Mouse (Mus musculus): ENCODE data around the gene Kif1b. TPM values are rescaled to one million over a fixed set of nuclear protein-coding genes. Genes with fewer than 3 reads are reported as not detected.
A peak's percentile ranks its signal among the peaks of the same experiment; 100 is the strongest.

Gene Kif1b
- 147 and 154 TPM in 2 replicates for polyA plus RNA-seq (2015; fragmentation: Nextera tagmentation; extraction: Ambion mirVana)

DNA sequence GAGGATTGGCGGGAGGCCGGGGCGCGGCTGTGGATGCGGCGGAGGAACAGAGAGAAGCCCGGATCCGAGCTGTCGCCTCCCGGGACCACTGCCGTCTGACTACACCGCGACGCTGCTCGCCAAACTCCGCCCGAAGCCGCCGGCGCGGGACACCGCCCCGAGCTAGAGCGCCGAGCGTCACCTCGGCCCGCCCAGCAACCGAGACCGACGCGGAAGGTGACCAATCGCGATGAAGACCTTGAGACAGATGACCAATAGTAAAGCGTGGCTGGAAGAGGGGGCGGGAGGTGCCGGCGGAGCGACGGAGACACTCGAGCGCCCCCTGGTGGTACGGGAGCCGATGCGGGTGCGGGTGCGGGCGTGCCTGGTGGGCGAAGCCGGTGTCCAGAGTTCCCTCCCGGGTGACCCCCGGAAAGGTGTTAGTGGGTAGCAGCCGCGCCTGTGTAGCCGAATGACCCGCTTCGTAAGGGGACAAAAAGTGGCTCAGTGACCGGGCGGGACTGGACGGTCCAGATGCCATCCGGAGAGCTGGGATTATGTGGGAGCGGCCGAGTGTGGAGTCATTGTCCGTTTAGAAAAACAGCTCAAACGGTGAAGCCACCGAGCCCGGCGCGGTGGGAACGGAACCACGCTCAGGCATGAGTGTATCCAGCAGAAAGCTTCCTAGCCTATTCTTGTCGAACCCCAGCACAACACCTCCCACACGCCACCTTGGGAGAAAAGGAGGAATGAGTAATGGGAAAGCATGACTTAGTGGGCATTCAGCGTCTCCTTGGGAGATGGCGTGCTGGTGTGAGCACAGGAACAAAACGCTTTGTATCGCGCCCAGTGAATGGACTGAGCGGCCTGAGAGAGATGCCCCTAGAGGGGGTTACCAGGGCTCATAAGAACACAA lies at the start of gene Kif1b:
Gene Kif1b (minus strand): TSS at position 98 of the 895 bp plus-strand sequence.
- Histone ChIP-seq H3K4me3 (peak within 1 kb of the TSS; percentile 95), H3K4me2 (peak within 1 kb of the TSS; percentile 71), H3K9ac (peak within 1 kb of the TSS; percentile 89), H3K36me3 (replicated peaks) (no peaks in the 10 kb centered on the region), H3K9me3 (no peaks in the 10 kb centered on the region), H3K27ac (peak within 1 kb of the TSS; percentile 98), H3K4me1 (peaks cover 42% of the 10 kb centered on the region), H3K27me3 (replicated peaks) (no peaks in the 10 kb centered on the region)
- ATAC-seq (replicated peaks): peak; percentile 97
- WGBS: under 1% methylated on average over 75 of the region's 79 CpGs

DNA sequence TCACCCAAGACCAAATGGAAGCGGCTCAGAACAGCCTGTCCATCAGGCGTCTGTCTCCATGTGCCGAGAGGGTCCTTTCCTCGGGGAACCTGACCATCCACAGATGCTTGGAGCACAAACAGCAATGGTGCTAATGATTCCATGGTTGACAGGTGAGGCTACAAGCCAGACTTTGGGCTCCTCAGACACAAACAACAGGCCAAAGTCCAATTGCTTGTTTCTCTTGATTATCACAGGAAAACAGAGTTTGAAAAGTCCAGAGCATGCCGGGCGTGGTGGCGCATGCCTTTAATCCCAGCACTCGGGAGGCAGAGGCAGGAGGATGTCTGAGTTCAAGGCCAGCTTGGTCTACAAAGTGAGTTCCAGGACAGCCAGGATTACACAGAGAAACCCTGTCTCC lies 47.2 kb upstream of the Kif1b start:
- H3K36me3 ChIP-seq (replicated peaks): peaks cover 72% of the 10 kb centered on the region
- ATAC-seq (replicated peaks): no peak
- 97% methylated on average over 8 of the region's 8 CpGs for WGBS

DNA sequence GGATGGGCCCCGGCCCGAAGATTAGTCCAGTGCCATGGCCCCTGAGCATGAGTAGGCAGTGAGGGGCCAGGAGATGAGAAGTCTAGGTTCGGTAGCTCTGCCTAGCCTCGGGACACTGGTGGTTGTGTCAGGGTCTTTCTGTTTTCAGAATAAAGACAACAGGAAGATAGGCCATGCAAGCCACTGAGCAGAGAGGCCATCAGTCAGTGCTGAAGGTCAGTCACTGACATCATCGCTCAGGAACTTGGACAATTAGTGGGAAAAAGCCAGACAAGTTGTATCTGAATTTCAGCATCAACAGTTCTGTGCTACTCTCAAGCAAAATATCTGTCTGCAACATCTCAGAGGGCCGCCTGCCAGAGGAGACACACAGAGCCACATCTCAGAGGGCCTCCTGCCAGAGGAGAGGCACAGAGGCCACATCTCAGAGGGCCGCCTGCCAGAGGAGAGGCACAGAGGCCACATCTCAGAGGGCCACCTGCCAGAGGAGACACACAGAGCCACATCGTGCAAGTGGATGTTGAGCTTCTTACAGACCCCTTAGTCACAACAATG lies 44.2 kb upstream of the Kif1b start:
- Histone ChIP-seq H3K36me3 (replicated peaks) (peaks cover 63% of the 10 kb centered on the region), H3K9me3 (no peaks in the 10 kb centered on the region), H3K4me2 (no peak overlapping the region), H3K4me1 (no peaks in the 10 kb centered on the region), H3K4me3 (no peak overlapping the region), H3K27ac (no peak overlapping the region), H3K9ac (no peak overlapping the region), H3K27me3 (replicated peaks) (no peaks in the 10 kb centered on the region)
- no peak for ATAC-seq (replicated peaks)
- 91% methylated on average over 8 of the region's 8 CpGs for whole genome bisulfite sequencing

More for the DNA sequence above, 47.2 kb upstream of the Kif1b start:
- Histone ChIP-seq H3K4me2 (no peak overlapping the region), H3K4me1 (no peaks in the 10 kb centered on the region), H3K27ac (no peak overlapping the region), H3K9me3 (no peaks in the 10 kb centered on the region), H3K27me3 (replicated peaks) (no peaks in the 10 kb centered on the region), H3K4me3 (no peak overlapping the region), H3K9ac (no peak overlapping the region)

DNA sequence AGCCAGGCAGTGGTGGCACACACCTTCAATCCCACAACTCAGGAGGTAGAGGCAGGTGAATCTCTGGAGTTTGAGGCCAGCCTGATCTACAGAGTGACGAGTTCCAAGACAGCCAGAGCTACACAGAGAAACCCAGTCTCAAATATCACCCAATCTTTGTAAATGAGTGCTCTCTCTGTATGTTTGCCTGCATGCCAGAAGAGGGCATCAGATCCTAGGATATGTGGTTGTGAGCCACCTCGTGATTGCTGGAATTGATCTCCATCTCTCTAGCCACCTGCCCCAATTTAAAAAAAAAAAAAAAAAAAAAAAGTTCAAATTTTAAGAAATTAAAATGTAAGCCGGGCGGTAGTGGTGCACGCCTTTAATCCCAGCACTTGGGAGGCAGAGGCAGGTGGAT lies 41.5 kb upstream of the Kif1b start:
- H3K27me3 ChIP-seq (replicated peaks): no peaks in the 10 kb centered on the region
- H3K27ac ChIP-seq: no peak overlapping the region
- H3K4me1 ChIP-seq: no peaks in the 10 kb centered on the region
- WGBS: 73% methylated on average over 5 of the region's 5 CpGs
- H3K9me3 ChIP-seq: no peaks in the 10 kb centered on the region
- ATAC-seq (replicated peaks): no peak
- peaks cover 47% of the 10 kb centered on the region for H3K36me3 ChIP-seq (replicated peaks)
- no peak overlapping the region for H3K4me3 ChIP-seq
- no peak overlapping the region for H3K4me2 ChIP-seq
- no peak overlapping the region for H3K9ac ChIP-seq

DNA sequence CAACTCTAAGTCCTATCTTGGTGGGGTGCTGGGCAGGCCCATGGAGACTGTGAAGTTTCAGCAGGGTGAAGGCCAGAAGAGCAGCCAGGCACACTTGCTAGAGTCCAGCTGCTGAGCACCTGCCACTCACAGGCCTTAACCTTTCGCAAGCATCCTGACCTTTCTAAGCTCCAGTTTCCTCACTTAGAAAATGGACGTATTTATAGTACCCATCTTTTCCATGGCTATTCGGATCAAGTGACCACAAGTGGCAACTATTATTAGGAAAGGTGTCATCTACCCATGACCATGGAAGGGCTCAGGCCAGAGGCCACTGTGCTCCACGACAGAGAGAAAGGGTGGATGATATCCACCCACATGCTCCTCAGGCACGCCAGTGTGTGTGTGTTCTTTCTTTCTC lies 38.4 kb upstream of the Kif1b start:
- H3K9ac ChIP-seq: no peak overlapping the region
- peaks cover 37% of the 10 kb centered on the region for H3K36me3 ChIP-seq (replicated peaks)
- ATAC-seq (replicated peaks): no peak
- no peak overlapping the region for H3K4me3 ChIP-seq
- no peaks in the 10 kb centered on the region for H3K9me3 ChIP-seq
- H3K4me2 ChIP-seq: no peak overlapping the region
- H3K27me3 ChIP-seq (replicated peaks): no peaks in the 10 kb centered on the region
- 86% methylated on average over 5 of the region's 5 CpGs for WGBS
- H3K27ac ChIP-seq: no peak overlapping the region
- no peaks in the 10 kb centered on the region for H3K4me1 ChIP-seq

DNA sequence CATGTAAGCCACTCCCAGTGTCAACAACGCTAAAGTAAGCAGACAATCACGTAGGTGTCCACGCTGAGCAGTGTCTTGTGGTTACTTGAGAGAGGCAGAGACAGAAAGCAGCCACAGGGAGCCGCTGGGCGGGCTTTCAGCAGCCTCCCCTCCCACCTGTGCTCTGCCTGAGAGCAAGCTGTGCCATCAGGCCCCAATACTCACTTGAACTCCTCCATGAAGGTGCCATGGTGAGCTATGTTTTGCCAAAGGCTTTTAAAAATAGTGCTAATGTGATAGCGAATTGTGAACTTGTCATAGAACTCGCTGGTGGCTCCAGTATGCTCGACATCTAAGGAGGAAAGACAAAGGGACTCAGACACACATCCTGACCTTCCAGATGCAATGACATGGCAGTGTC lies 36.8 kb upstream of the Kif1b start:
- H3K36me3 ChIP-seq (replicated peaks): peaks cover 37% of the 10 kb centered on the region
- ATAC-seq (replicated peaks): no peak
- 87% methylated on average over 8 of the region's 8 CpGs for WGBS
- no peak overlapping the region for H3K27ac ChIP-seq
- no peaks in the 10 kb centered on the region for H3K9me3 ChIP-seq
- no peak overlapping the region for H3K9ac ChIP-seq
- H3K27me3 ChIP-seq (replicated peaks): no peaks in the 10 kb centered on the region
- H3K4me3 ChIP-seq: no peak overlapping the region
- no peaks in the 10 kb centered on the region for H3K4me1 ChIP-seq
- H3K4me2 ChIP-seq: no peak overlapping the region

DNA sequence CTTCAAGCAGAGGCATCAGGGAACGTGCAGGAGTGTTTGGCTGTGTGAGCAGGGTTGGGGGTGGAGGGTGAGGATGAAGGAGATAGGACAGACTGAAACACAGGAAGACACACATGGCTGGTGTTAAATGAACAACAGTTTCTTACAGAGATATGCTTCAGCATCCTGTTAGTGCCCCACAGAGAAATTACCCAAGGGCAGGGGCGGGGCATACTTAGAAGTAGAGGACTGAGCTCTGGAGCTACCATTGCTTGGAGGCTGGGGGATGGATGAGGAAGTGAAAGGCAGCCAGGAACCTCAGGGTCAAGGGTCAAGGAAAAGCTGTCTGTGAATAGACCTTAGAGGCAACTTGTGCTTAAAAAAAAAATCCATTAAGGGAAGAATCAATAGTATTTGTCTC lies 33.2 kb upstream of the Kif1b start:
- 74% methylated on average over 2 of the region's 2 CpGs for WGBS
- H3K9ac ChIP-seq: no peak overlapping the region
- H3K36me3 ChIP-seq (replicated peaks): peaks cover 27% of the 10 kb centered on the region; the same call in 1 of the 2 replicates
- ATAC-seq (replicated peaks): no peak
- H3K9me3 ChIP-seq: no peaks in the 10 kb centered on the region
- no peak overlapping the region for H3K27ac ChIP-seq
- H3K4me2 ChIP-seq: no peak overlapping the region
- no peak overlapping the region for H3K4me3 ChIP-seq
- H3K27me3 ChIP-seq (replicated peaks): no peaks in the 10 kb centered on the region
- H3K4me1 ChIP-seq: no peaks in the 10 kb centered on the region

DNA sequence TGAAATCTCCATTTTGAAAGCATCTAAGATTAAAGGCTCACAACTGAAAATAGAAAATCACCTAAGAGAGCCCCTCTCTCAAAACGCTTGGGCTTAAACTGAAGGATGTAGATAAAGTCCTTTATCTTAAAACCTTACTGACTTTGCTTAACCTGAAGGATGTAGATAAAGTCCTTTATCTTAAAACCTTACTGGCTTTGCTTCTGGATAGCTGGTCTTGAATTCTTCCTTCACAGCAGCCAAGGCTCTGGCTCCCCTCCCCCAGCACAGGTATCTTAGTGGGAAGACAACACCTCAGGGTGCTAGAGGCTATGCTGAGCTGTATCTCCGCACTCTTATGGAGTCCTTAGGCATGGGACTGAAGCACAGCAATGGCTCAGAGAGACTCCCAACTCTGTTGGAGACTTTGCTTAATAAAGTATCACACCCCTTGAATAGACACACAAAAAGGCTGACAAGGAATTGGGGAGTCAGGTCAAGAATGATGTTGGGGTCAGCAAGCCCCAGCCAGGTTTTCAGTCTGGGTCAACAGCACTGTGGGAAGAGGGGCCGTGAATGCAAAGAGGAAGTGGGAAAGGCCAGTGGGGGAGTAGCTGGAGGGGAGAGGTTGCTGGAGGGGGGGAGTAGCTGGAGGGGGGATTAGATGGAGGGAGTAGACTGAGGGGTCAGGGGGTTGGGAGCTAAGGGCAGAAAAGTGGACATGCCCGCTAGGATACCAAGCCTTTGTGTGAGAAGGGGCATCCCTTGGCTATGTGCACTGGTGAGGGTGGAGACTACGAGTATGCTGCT lies 32.1 kb upstream of the Kif1b start:
- WGBS: 69% methylated on average over 5 of the region's 5 CpGs
- Histone ChIP-seq H3K9me3 (no peaks in the 10 kb centered on the region), H3K36me3 (replicated peaks) (peaks cover 27% of the 10 kb centered on the region; the same call in 1 of the 2 replicates), H3K27ac (no peak overlapping the region), H3K4me2 (no peak overlapping the region), H3K9ac (no peak overlapping the region), H3K4me1 (no peaks in the 10 kb centered on the region), H3K4me3 (no peak overlapping the region), H3K27me3 (replicated peaks) (no peaks in the 10 kb centered on the region)
- ATAC-seq (replicated peaks): no peak

DNA sequence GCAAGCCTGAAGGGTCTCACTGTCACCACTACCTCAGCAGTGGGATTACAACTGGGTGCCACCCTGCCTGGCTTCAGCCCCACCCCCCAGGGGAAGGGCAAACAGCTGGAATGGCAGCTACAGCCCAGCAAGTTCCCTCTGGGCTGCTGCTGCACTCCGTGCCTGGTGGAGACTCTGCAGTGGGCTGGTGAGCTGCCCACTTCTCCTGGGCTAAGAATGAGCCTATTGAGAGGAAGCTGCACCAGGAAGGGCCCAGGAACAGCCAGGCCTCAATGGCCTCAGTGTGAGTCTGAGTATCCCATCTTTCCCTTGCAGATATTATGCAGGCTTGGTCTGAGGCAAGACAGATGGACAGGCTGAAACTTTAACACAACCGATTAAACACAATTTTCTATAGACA lies 30.6 kb upstream of the Kif1b start:
- 88% methylated on average over 2 of the region's 2 CpGs for WGBS
- ATAC-seq (replicated peaks): no peak

DNA sequence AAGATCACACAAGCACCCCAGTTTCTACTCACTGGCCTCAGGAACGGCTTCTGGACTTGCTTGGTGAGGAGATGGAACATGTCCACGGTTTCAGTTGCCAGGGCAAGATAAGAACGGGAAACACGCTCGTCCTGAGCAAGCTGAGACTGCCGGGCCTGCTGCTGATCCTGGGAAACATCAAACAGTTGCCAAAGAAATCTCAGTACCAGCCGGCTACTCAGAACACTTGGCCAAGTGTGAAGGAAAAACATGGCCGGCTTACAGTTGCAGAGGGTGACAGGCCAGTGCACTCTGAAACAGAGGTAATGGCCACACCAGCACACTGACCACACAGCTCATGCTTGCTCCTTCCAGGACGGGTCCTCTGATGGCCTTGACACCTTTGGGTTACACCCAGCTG lies 29.9 kb upstream of the Kif1b start:
- Histone ChIP-seq H3K36me3 (replicated peaks) (peaks cover 23% of the 10 kb centered on the region; the same call in 1 of the 2 replicates), H3K4me3 (no peak overlapping the region), H3K27ac (no peak overlapping the region), H3K9ac (no peak overlapping the region), H3K4me2 (no peak overlapping the region), H3K4me1 (no peaks in the 10 kb centered on the region), H3K9me3 (no peaks in the 10 kb centered on the region), H3K27me3 (replicated peaks) (no peaks in the 10 kb centered on the region)
- WGBS: 91% methylated on average over 9 of the region's 9 CpGs
- ATAC-seq (replicated peaks): no peak

More for the DNA sequence above, 30.6 kb upstream of the Kif1b start:
- Histone ChIP-seq H3K27ac (no peak overlapping the region), H3K36me3 (replicated peaks) (peaks cover 27% of the 10 kb centered on the region; the same call in 1 of the 2 replicates), H3K9ac (no peak overlapping the region), H3K4me3 (no peak overlapping the region), H3K4me1 (no peaks in the 10 kb centered on the region), H3K4me2 (no peak overlapping the region), H3K9me3 (no peaks in the 10 kb centered on the region), H3K27me3 (replicated peaks) (no peaks in the 10 kb centered on the region)

DNA sequence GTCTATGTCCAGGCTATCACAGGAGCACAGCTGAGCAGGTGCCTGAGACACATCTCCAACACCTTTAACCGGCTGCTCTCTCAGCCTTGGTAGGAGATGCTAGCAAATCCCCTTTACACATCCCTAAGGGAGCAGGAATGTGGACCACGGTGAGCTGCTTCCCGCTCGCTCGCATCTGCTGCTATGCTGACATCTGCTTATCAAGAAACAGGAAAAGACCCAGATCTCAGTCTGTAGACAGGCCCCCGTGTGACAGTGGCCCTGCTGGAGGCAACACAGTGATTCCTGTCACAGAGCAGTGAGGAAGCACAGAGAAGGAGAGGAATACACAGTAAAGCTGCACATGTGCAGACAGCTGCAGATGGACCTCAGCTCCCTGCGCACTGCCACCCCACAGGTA lies 28.8 kb upstream of the Kif1b start:
- WGBS: 92% methylated on average over 7 of the region's 7 CpGs
- no peak overlapping the region for H3K9ac ChIP-seq
- H3K27ac ChIP-seq: no peak overlapping the region
- H3K4me2 ChIP-seq: no peak overlapping the region
- H3K4me1 ChIP-seq: no peaks in the 10 kb centered on the region
- no peaks in the 10 kb centered on the region for H3K27me3 ChIP-seq (replicated peaks)
- no peaks in the 10 kb centered on the region for H3K9me3 ChIP-seq
- no peak for ATAC-seq (replicated peaks)
- H3K4me3 ChIP-seq: no peak overlapping the region
- H3K36me3 ChIP-seq (replicated peaks): peaks cover 17% of the 10 kb centered on the region; the same call in 1 of the 2 replicates

DNA sequence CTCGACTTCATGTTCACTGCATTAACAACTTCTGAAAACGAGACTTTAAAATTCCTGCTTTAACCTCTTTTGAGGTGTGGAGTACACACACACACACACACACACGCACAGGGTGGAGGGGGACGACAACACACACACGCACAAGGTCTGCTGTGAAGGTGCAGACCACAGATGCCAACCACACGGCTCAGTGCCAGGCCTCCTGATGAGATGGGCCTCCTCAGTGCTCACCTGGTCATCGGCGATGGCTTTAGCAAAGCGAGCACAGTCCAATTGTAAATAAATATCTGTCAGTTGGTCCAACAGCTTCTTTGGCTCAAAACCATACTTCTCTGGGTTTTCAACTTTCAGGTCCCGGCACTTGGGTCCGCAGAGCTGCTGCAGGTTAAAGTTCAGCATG lies 27.4 kb upstream of the Kif1b start:
- Histone ChIP-seq H3K9me3 (no peaks in the 10 kb centered on the region), H3K9ac (no peak overlapping the region), H3K4me3 (no peak overlapping the region), H3K27me3 (replicated peaks) (no peaks in the 10 kb centered on the region), H3K4me2 (no peak overlapping the region), H3K4me1 (no peaks in the 10 kb centered on the region), H3K36me3 (replicated peaks) (peaks cover 30% of the 10 kb centered on the region), H3K27ac (no peak overlapping the region)
- ATAC-seq (replicated peaks): no peak
- 95% methylated on average over 11 of the region's 11 CpGs for WGBS
